Mouse (Mus musculus) midbrain, embryonic 14.5 days (tissue): ENCODE measurements around the gene Astn2. TPM values are rescaled to one million over a fixed set of nuclear protein-coding genes. Genes with fewer than 3 reads are reported as not detected.
A peak's percentile ranks its signal among the peaks of the same experiment; 100 is the strongest.

Experiments used
- ATAC-seq: fragments of 200-750 bp; cut with Nextera tagmentation; 2 replicates; pipeline ENCODE4 v1.8.0; 2017; ENCODE audit warnings: moderate number of reproducible peaks, moderate library complexity; ENCODE audit not compliant: low FRiP score, low TSS enrichment
- DNase-seq: peaks from one replicate; pipeline ENCODE4 v3.0.0-alpha.2; 2015
- H3K27ac ChIP-seq: fragments of 300-500 bp; sonication (generic); replicated peaks from 2 replicates; pipeline ENCODE4 v1.5.1; 2014; ENCODE audit warnings: mild to moderate bottlenecking, low read depth, low read length, moderate library complexity
- H3K27me3 ChIP-seq: fragments of 300-500 bp; sonication (generic); 2 replicates; pipeline ENCODE4 v1.6.1; 2014; ENCODE audit warnings: low read length, control low read depth, mixed read lengths; ENCODE audit not compliant: control insufficient read depth, insufficient read depth
- H3K36me3 ChIP-seq: fragments of 300-500 bp; sonication (generic); 2 replicates; pipeline ENCODE4 v1.6.1; 2014; ENCODE audit warnings: low read length, control low read depth; ENCODE audit not compliant: control insufficient read depth, insufficient read depth
- H3K4me1 ChIP-seq: fragments of 300-500 bp; sonication (generic); 2 replicates; pipeline ENCODE4 v1.6.1; 2014; ENCODE audit warnings: mild to moderate bottlenecking, antibody characterized with exemption, low read length, control low read depth; ENCODE audit not compliant: control insufficient read depth, insufficient read depth
- H3K4me2 ChIP-seq: fragments of 300-500 bp; sonication (generic); 2 replicates; pipeline ENCODE4 v1.6.1; 2014; ENCODE audit warnings: mild to moderate bottlenecking, low read length, moderate library complexity
- H3K4me3 ChIP-seq: fragments of 300-500 bp; sonication (generic); replicated peaks from 2 replicates; pipeline ENCODE4 v1.5.1; 2014; ENCODE audit warnings: low read depth, low read length
- H3K9ac ChIP-seq: fragments of 300-500 bp; sonication (generic); replicated peaks from 2 replicates; pipeline ENCODE4 v1.6.1; 2014; ENCODE audit warnings: mild to moderate bottlenecking, low read length, moderate library complexity
- H3K9me3 ChIP-seq: fragments of 300-500 bp; sonication (generic); 2 replicates; pipeline ENCODE4 v1.6.1; 2016; ENCODE audit warnings: low read length, control low read depth, mixed read lengths; ENCODE audit not compliant: control insufficient read depth
- WGBS: fragments of 180-500 bp; shearing (Covaris S2); extraction: QIAGEN DNeasy Blood & Tissue Kit; methylation state at CpG from one replicate; pipeline ENCODE4 v1.1.7; 2014; 5-methylcytosine and 5-hydroxymethylcytosine counted together
- polyA plus RNA-seq: library from polyadenylated mRNA; unstranded; fragments of >200 nt; fragmentation: Nextera tagmentation; extraction: Ambion mirVana; gene quantifications from 2 replicates; pipeline ENCODE4 v1.2.1, GENCODE M21; 2014

Gene Astn2
- polyA plus RNA-seq, 1 experiment from 2014 or later: 4.4 TPM

- DNase-seq: peak; percentile 36
Observed at GRCm38 (mm10) chr4:65667030-65667610, 737.3 kb downstream of the Astn2 start.

GRCm38 (mm10) chr4:65663176-65663575 is 741.2 kb downstream of the Astn2 start:
- ATAC-seq (no peak), DNase-seq (no peak)
- H3K9ac ChIP-seq: no peak overlapping the region
- no peaks in the 10 kb centered on the region for H3K9me3 ChIP-seq
- no peaks in the 10 kb centered on the region for H3K36me3 ChIP-seq
- no peak overlapping the region for H3K4me3 ChIP-seq
- no peak overlapping the region for H3K27ac ChIP-seq
- no peak overlapping the region for H3K4me2 ChIP-seq
- peaks cover 5% of the 10 kb centered on the region; the same call in 1 of the 2 replicates for H3K4me1 ChIP-seq
- no peaks in the 10 kb centered on the region for H3K27me3 ChIP-seq
- WGBS: 88% methylated on average over 6 of the region's 6 CpGs

More at GRCm38 (mm10) chr4:65667030-65667610, 737.3 kb downstream of the Astn2 start:
- Histone ChIP-seq H3K4me3 (no peak overlapping the region), H3K27me3 (no peaks in the 10 kb centered on the region), H3K9ac (no peak overlapping the region), H3K4me1 (peaks cover 5% of the 10 kb centered on the region; the same call in 1 of the 2 replicates), H3K27ac (peak overlapping the region; percentile 9; the same call in 1 of the 2 replicates), H3K36me3 (no peaks in the 10 kb centered on the region), H3K4me2 (no peak overlapping the region), H3K9me3 (no peaks in the 10 kb centered on the region)
- ATAC-seq: no peak
- 51% methylated on average over 5 of the region's 5 CpGs for WGBS

DNA sequence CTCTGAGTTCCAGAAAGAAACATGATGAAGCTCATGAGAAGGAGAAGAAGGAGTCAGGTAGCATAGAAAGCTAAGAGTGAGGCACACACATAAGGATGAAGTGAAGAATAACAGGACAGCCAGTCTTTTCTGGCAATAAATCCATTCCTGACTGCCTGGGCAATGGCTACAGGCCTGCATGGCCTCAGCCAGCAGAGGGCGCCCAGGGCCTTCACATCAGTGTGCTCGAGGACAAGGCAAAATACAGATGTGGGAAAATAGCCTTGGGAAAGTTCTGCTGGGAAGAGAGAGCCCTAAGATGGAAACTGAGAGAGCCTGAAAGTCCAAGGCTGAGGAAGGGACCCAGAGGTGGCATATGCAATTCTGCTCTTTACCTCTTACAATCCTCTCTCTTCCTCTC is 749.7 kb downstream of the Astn2 start:
- no peaks in the 10 kb centered on the region for H3K27me3 ChIP-seq
- H3K36me3 ChIP-seq: no peaks in the 10 kb centered on the region
- H3K4me1 ChIP-seq: no peaks in the 10 kb centered on the region
- no peak overlapping the region for H3K27ac ChIP-seq
- no peak overlapping the region for H3K4me2 ChIP-seq
- H3K9ac ChIP-seq: no peak overlapping the region
- WGBS: 0% methylated on average over 2 of the region's 2 CpGs
- no peaks in the 10 kb centered on the region for H3K9me3 ChIP-seq
- peak; percentile 96 for DNase-seq
- peak; percentile 81 for ATAC-seq
- no peak overlapping the region for H3K4me3 ChIP-seq

DNA sequence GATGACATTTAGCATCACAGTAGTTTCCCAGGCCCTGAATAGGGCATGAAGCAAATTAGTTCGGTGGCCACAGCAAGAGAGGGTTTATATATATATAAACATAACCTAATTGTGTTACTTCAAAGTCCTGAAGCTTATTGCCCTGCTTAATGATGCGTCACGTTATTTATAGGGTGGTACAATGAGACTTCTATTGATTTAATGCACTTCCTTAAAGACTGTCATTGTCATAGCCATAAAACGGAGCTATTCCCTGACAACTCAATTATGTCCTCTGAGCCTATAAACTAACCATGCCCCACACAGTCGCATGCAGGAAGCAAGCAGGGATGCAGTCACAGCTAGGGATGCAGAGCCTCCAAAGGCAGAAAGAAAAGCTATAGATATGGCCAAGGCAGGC is 761.8 kb downstream of the Astn2 start:
- Histone ChIP-seq H3K4me1 (no peaks in the 10 kb centered on the region), H3K9ac (no peak overlapping the region), H3K9me3 (no peaks in the 10 kb centered on the region), H3K4me2 (no peak overlapping the region), H3K4me3 (no peak overlapping the region), H3K36me3 (no peaks in the 10 kb centered on the region), H3K27me3 (no peaks in the 10 kb centered on the region), H3K27ac (no peak overlapping the region)
- WGBS: 71% methylated on average over 5 of the region's 5 CpGs
- ATAC-seq (no peak), DNase-seq (no peak)

DNA sequence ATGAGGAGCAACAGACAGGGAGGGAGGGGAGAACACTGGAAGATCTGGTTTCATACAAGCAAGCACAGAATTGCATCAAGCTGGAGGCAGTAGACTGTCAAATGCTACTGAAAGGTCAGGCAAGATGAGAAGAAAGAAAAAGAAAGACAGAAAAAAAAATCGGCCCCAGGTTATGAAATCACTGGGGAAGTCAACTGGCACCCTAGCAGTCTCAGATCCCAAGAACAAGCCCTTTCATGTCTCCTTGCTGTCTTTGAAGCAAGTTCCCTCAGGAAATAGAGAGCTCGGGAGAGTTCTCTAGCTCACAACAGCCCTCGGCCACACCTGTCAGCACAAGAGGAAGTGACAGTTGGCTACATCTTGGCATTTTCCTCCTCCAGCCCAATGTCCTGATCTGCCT is 766.2 kb downstream of the Astn2 start:
- 72% methylated on average over 3 of the region's 3 CpGs for WGBS
- no peak overlapping the region for H3K9ac ChIP-seq
- H3K27me3 ChIP-seq: no peaks in the 10 kb centered on the region
- H3K36me3 ChIP-seq: no peaks in the 10 kb centered on the region
- ATAC-seq: no peak
- no peak overlapping the region for H3K4me3 ChIP-seq
- no peaks in the 10 kb centered on the region for H3K4me1 ChIP-seq
- H3K4me2 ChIP-seq: no peak overlapping the region
- H3K27ac ChIP-seq: no peak overlapping the region
- H3K9me3 ChIP-seq: no peaks in the 10 kb centered on the region
- DNase-seq: no peak

DNA sequence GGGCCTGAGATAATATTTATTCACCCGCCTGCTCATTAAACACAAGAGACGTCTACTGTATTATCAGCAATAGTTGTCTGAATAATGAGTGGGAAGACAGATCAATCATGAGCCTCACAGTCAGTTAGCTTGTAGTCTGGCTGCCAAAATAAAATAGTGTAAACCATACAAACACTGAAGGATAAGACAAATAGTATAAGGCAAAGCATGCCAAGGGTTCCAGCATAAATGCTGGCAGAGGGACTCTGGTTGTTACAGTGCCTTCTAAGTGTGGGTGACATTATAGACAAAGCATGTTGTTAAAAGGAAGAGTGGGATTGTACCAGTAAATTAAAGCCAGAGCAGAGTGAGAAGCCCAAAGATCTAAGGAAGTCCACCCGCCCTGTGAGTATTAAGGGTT is 784.3 kb downstream of the Astn2 start:
- H3K4me1 ChIP-seq: no peaks in the 10 kb centered on the region
- ATAC-seq (no peak), DNase-seq (no peak)
- no peak overlapping the region for H3K27ac ChIP-seq
- H3K36me3 ChIP-seq: peaks cover 41% of the 10 kb centered on the region
- WGBS: 89% methylated on average over 3 of the region's 3 CpGs
- H3K9ac ChIP-seq: no peak overlapping the region
- H3K9me3 ChIP-seq: no peaks in the 10 kb centered on the region
- no peak overlapping the region for H3K4me3 ChIP-seq
- no peaks in the 10 kb centered on the region for H3K27me3 ChIP-seq
- no peak overlapping the region for H3K4me2 ChIP-seq

GRCm38 (mm10) chr4:65613135-65613534 is 791.3 kb downstream of the Astn2 start:
- DNase-seq (no peak), ATAC-seq (no peak)
- Histone ChIP-seq H3K27me3 (no peaks in the 10 kb centered on the region), H3K36me3 (peaks cover 43% of the 10 kb centered on the region), H3K4me1 (0 out of 2 replicates have a peak, but pooled peaks cover 4% of the 10 kb centered on the region), H3K4me3 (no peak overlapping the region), H3K9me3 (no peaks in the 10 kb centered on the region), H3K4me2 (no peak overlapping the region), H3K27ac (no peak overlapping the region), H3K9ac (no peak overlapping the region)
- WGBS: 96% methylated on average over 14 of the region's 14 CpGs

DNA sequence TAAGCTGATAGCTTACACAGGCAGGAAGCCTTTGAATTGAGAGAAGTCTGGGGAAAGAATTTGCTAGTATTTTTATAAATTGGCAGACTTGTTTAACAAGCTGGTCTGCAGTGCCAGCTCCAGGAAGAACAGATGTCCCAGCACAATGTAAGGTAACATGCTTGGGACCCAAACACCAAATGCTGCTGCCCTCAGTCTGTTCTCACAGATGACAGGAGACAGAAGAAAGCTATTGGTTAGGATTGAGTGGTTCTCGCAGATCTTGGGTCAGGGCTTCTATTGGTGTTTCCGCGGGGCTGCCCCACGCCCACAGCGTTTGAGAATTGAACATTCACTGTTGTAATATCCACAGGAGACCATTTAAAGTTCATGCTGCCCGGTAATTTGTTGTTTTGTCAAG is 793.5 kb downstream of the Astn2 start:
- H3K4me3 ChIP-seq: no peak overlapping the region
- peaks cover 29% of the 10 kb centered on the region for H3K36me3 ChIP-seq
- ATAC-seq (no peak), DNase-seq (no peak)
- H3K27ac ChIP-seq: no peak overlapping the region
- no peak overlapping the region for H3K4me2 ChIP-seq
- H3K9me3 ChIP-seq: no peaks in the 10 kb centered on the region
- WGBS: 74% methylated on average over 6 of the region's 6 CpGs
- peaks cover 20% of the 10 kb centered on the region for H3K4me1 ChIP-seq
- no peak overlapping the region for H3K9ac ChIP-seq
- H3K27me3 ChIP-seq: no peaks in the 10 kb centered on the region

GRCm38 (mm10) chr4:65610329-65610728 is 794.1 kb downstream of the Astn2 start:
- DNase-seq (no peak), ATAC-seq (no peak)
- Histone ChIP-seq H3K4me3 (no peak overlapping the region), H3K9ac (no peak overlapping the region), H3K9me3 (no peaks in the 10 kb centered on the region), H3K4me1 (peaks cover 22% of the 10 kb centered on the region), H3K27me3 (no peaks in the 10 kb centered on the region), H3K36me3 (peaks cover 24% of the 10 kb centered on the region), H3K27ac (no peak overlapping the region), H3K4me2 (no peak overlapping the region)
- WGBS: 87% methylated on average over 5 of the region's 5 CpGs
